Mouse (Mus musculus) layer of hippocampus, adult 9-11 months (tissue): ENCODE results near the gene Hist1h2ag.
A peak's percentile ranks its signal among the peaks of the same experiment; 100 is the strongest.

Experiments used
- DNase-seq: peaks from one replicate; pipeline ENCODE4 v3.0.0; 2022

Hist1h2ag gene

DNA sequence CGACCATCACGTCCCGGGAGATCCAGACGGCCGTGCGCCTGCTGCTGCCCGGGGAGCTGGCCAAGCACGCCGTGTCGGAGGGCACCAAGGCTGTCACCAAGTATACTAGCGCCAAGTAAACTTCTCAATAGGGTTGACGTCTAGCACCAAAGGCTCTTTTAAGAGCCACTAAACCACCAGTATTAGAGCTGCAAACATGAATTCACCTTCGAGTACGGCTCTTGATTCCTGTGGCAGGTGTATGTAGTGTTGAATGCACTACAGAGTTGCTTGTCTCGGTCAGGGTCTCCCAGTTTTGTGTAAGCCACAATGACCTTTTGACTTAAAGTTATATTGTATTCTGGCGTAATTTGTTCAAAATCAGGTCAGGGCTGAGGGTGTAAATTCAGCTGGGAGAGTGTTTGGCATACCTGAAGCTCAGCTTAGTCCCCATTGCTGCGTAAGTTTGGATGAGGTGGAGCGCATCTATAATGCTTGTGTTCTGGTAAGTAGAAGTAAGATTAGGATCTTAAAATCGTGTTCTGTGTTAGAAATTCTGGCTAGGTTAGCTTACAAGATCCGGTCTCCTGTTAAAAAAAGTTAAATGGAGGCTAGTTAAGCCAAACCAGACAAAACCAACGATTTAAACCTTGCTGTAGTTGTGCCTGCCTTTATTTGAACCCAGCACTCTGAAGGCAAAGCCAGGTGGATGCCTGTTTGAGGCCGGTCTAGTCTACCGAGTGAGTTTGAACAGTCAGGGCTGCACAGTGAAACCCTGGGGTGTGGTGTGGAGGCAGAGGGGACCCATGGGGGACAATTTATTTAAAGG is 6.4 kb downstream of the Hist1h2ag start:
- no peak for DNase-seq

DNA sequence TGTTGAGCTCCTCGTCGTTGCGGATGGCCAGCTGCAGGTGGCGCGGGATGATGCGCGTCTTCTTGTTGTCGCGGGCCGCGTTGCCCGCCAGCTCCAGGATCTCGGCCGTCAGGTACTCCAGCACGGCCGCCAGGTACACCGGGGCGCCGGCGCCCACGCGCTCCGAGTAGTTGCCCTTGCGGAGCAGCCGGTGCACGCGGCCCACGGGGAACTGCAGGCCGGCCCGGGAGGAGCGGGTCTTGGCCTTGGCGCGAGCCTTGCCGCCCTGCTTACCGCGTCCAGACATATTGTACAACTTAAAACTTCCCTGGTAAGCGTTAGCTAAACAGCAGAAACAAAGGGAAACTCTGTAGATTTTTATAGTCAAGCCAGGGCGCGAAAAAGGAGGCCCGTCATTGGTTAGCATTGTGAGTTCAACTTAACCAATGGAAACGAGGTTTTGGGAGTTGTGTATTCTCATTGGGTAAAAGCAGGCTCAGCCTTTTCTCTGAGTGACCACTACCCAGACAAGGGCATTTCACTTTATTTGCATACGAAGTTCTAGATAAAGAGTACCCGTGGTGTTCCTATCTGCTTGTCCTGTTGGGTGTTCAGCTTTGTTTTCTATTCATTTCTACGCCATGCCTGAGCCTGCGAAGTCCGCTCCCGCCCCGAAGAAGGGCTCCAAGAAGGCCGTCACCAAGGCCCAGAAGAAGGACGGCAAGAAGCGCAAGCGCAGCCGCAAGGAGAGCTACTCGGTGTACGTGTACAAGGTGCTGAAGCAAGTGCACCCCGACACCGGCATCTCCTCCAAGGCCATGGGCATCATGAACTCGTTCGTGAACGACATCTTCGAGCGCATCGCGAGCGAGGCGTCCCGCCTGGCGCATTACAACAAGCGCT is 7.2 kb downstream of the Hist1h2ag start, which contains the start of the genes Hist1h2ah and Hist1h2bk:
Hist1h2ah (minus strand) TSS at position 302 of the 882 bp plus-strand sequence.
Hist1h2bk (plus strand) TSS at position 604 of the 882 bp plus-strand sequence.
- peak; percentile 93 for DNase-seq

DNA sequence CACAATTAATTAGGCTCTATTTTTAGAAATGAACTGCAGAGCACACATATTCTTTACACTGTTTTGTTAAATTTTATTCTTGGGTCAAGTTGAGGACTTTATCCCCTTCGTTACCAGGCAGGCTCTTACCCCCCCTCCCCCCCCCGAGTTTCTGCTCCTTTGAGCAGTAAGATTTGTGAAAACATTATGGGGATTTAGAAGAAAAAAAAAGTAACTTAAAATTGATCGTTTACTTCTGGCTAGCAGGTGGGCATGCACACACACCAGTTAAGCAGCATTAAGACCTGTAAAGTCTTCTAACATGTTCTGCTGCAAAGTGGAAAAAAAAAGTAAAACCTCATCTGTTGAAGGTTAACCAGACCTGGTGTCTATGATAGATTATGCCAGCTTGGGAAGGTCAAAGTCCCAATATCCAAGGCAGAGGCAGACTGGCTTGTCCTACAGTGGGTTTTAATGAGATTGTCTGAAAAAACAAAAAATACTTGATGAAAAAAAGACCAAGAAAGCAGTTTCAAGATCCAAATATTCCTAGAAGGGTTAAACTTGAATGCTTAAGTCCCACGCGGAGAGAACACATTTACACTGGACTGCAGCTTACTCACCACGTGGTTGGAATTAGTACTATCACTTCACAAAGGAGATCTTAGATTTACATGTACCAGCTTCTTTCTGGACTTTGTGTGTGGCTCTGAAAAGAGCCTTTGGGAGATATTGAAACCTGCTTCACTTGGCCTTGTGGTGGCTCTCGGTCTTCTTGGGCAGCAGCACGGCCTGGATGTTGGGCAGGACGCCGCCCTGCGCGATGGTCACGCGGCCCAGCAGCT is 8.1 kb downstream of the Hist1h2ag start:
- DNase-seq: no peak

DNA sequence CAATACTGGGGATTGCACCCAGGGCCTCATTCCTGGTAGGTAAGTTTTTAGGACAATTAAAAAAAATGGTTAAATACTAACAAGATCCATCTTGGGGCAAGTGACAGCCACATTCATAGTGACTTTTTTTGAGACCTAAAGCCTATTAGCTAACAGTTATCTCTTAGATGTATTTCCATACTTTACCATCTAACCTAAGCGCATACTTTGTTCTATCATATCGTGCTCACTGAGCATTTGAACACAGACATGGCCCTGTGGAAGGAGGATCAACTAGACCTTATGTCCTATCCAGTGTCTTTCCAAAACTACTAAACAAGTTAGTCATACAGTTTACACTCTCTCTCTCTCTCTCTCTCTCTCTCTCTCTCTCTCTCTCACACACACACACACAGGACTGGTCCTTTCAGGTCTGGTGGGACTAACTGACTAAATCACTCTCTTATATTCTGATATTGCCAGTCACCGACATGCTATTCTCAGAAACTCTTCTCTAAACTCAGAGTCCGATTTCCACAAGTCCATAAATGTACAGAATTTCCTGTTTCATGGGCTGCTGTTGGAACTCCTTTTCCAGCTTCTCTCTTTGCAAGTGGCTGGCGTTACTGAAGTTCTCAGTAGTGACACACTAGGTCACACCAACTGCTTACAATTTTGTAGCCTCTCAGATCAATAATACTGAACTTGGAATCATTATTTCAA is 8.9 kb downstream of the Hist1h2ag start:
- no peak for DNase-seq

DNA sequence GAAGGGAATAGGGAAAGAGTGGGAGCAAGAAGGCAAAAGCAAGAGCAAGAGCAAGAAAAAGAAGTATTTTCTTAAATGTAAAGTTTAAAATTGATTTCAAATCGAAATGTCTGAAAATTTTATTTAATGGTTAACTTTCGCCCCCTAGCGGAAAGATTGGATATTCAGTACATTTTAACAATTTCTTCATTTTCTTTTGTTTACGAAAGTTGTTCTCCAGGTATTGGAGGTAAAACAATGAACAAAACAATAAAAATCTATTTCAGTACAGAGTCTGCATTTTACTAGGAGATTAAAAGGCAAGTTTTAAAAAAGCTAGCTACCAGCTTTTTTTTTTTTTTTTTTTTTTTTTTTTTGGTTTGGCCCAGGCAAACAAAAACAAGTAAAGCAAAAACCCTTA is 12.3 kb downstream of the Hist1h2ag start:
- DNase-seq: no peak

DNA sequence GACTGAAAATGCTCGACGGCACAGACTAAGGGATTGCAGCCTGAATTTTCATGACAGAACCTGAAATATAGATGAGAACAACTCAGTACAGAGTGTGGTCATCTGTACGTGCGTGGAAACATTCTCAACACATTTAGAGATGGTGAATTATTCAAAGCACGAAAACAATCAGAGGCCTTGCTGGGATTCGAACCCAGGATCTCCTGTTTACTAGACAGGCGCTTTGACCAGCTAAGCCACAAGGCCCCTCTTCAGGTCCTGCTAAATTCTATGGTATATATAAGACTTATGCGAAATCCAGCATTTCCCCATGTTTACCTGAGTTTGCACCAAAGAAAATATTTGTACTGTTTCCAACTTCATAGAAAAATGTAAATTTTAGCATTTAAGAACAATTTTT is 12.8 kb downstream of the Hist1h2ag start:
- no peak for DNase-seq

DNA sequence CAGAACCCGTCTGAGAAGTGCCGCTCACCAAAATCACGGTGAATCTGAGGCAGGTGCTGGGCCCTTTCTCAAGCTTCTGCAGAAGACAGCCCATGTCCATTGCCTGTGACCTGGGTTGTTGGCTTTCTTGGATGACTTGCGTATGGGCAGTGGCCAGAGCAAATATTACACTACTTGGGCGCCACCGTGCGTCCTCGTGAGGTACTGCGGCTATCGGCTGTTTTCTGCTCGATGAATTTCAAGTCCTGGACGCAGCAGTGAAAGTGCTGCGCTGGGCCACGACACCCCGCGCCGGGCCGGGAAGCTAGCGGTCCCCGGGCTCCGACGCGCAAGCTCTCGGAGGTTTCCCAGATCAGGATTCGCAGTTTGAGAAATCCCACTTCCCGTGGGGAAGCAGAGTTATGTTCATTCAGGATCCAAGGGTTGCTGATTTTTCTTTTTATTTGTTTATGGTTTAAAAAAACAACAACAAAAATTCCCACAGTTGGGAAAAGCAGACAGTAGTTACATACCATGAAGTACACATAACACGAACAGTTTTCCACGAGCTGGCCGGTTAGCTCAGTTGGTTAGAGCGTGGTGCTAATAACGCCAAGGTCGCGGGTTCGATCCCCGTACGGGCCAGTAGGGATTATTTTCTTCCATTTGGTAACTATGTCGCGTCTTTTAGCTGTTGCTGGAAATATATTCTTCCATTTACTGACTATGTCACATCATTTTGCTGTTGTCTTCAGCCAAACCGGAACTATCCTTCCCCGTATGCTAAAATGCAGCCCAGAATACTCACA is 13.9 kb downstream of the Hist1h2ag start:
- DNase-seq: peak; percentile 90

DNA sequence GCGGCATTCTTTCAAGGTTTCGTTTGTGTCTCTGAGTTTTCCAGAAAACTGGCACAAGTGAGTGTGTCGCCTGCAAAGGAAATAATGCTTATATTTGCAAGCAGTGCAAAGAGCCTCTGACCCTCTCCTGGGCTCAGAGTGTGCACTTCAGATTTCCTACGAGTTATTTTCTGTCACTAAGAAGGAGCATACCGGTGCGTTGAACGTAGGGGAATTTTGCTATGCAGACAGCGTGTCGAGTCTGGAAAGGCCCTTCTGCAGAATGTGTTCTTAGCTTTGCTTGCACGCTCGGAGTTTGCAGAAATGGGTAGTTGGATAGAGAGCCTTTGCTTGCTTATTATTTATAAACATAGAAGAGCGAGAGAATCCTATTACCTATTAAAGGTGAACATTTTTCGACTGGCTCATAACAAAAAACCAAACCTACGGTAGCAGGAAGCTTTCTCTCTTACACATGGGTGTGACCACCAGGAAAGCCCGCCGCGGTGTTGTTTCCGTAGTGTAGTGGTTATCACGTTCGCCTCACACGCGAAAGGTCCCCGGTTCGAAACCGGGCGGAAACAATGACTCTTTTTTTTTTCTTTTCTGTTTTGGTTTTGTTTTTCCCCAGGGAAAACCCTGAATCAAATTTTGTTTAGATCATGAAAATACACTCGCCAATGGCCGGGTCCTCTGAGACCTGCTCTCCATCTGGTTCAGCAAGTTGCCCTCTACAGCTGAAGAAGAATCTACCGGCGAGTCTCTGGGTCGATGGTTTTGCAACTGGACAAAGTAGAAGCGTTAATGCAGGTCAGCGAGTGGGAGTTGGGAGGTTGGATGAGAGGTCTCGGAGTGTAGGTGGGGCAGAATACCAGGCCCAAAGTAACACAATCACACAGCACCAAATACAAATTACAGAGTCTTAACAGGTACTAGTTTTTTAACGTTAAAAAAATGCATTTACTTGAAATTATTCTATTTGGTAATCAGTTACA is 16.4 kb downstream of the Hist1h2ag start:
- DNase-seq: peak; percentile 54

DNA sequence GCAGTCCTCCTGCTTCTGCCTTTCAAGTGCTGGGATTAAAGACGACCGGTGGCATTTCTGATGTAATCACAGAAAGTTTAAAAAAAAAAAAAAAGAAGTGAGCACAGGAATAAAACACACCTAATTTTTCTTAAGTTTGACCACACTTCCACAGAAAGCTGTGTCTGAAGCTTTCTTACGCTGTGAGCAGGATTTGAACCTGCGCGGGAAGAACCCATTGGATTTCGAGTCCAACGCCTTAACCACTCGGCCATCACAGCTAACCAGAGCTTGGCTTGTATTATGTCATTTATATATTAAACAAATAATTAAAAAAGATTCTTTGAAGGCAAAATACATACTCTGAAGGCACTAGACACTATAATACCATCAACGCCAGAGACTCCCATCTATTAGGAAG is 20.5 kb downstream of the Hist1h2ag start:
- DNase-seq: peak; percentile 44

DNA sequence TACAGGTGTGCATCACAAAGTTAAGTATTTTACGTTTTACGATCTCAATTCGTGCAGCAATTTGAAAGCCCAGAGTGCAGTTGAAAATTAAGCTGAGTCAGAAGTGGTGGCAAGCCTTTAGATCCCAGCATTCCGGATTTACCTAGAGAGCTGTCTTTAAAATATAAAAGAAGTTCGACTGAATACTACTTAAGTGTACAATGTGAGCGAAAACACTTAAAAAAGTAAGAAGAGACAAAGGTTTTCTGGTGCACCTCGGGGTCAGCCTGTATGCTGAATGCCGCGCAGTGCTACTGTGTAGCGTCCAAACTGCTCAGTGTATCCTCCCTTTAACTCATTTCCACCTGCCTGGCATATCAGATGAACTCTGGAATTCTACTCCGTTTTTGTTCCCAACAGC is 21.2 kb downstream of the Hist1h2ag start:
- no peak for DNase-seq

DNA sequence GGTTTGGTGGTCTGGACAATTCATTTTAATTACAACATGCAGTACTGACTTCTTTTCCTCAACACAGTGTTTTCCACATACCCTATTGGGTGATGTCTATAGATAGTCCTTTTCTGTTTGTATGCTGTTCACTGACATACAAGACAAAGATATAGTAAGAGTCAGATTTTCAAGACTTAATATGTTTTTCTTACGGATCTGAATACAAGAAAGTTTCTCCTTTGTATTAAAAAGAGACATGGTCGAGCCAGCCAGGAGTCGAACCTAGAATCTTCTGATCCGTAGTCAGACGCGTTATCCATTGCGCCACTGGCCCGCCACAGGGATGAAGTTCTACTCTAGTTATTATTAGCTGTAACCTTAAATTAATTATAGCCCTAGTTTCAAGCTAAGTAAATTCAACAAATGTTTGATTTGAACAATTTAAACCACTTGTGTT is 21.8 kb downstream of the Hist1h2ag start:
- DNase-seq: no peak

DNA sequence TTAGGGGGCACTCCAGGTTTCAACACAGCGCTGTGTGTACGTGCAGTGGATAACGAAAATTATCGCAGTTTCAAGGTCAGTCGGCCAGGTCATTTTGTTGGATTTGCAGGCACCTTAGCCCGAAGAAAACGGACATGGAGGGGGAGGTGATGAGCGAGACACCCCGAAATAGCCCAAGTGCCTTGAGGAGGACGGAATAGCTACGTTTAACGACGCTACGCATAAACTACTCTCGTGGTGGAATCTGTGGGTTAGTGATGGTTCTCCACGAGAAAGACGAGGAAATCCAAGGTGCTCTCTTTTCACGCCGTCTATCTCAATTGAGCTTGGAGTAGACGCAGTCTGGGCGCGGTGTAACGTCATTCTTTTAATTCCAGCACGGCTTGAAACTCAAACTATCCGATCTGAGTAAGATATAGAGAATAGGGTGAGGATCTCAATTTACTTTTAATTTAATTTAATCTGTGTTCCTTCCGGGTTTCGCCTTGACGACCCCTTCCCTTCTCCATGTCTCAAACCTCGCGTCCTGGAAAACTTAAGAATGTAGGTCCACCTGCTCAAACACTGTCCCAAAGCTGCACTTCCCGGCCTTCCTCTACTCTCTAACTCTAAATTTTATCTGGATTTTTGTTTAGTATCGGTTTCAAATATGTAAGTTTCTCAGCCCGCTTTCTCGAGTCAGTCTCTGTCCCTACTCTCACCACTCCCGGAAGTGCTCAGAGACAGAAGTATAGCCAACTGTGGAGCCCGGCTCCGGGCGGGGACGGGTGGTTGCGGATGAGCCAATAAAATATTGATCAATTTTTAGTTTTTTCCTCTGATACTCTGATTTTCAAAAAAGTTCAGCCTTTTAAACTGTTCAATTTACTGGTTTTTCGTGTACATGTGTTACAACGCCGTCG is 22.6 kb downstream of the Hist1h2ag start:
- no peak for DNase-seq

DNA sequence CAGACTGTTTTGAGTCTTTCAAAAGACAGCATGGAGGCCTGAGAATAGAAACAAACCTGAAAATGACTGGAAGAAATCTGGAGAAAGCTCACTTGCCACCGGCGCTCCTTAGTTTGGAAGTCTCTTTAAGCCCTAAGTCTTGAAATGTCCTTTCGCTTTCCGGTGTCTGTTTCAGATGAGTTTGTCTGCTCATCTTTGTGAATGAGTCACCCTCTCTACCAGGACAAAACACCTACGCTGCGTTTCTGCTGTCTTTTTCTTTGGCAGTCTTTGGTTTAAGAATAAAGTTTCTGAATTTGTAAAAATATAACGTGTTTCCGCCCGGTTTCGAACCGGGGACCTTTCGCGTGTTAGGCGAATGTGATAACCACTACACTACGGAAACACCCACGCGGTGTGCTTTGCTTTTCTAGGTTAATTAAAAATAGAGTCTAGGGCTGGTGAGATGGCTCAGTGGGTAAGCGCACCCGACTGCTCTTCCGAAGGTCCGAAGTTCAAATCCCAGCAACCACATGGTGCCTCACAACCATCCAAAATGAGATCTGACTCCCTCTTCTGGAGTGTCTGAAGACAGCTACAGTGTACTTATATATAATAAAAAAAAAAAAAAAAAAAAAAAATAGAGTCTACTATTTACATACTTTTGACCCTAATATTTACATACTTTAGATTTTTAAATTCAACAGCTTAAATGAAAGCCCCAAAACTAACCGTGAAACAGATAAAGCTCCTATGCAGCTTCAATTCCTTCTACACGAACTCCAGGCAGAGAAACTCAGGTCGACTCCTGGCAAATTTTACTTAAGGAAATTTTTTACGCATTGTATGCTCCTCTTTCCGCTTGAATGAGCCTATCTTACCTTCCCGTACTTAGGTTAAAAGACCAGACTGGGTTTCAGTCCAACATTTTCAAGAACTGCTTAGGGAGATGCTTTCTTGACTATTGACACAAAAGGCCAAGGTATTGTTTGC is 27.0 kb downstream of the Hist1h2ag start:
- DNase-seq: peak; percentile 65

DNA sequence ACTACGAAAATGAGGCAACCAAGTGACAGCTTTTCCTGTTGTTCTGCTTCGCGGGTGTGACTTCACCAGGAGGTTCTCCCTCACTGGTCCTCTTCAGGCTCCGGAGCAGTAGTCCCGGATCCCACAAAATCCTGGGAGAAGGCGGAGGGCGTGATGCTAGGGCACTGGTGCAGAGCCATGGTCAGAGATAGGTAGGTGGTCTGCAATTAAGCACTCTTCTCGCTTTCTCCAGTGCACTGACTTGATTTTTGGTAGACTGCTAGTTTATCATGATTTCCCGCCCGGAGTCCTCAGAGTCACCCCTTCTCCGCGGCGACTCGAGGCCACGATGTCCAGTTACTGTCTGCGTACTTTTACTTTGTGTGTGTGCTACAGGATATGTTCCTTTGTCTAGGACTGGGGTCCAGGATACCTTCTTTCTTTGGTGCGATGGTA is 28.3 kb downstream of the Hist1h2ag start:
- no peak for DNase-seq

DNA sequence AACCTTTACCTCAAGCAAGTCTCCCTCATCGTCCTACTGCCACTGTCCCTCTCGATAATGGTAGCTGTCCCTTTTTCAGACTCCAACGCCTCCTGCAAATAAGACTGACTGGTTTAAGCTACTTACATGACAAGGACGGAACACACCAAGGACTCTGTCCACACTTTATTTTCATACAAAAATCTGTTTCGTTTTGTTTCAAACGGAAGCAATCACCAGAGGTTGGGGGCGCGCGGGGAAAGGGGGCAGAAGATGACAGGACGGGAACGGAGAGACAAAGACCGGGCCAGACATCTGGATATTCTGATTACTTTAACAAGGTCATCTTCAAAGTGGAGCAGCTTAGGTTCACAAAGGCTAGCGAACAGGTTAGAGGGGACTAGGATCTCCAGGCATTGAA is 29.0 kb downstream of the Hist1h2ag start:
- DNase-seq: no peak

DNA sequence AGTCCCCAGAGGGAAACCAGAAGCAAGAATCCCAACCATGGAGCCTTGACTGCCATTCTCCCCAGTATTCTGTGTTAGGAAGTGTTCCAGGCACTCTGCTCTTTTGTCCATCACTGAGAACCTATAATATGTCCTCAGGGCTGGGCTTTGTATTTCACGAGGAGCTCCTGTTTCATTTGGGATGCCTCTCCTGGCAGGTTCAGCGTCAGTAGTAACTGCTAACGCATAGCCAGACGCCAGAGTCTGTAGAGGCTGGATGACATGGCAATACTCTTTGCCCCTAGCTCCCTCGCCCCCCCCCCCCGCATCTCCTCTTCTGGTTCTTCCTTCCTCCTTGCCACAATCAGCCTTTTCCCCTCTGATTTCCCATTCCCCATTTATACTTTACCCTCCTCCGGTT is 33.1 kb downstream of the Hist1h2ag start, which contains the start of gene Prss16:
Prss16 (minus strand) TSS at position 101 of the 400 bp plus-strand sequence.
- no peak for DNase-seq

DNA sequence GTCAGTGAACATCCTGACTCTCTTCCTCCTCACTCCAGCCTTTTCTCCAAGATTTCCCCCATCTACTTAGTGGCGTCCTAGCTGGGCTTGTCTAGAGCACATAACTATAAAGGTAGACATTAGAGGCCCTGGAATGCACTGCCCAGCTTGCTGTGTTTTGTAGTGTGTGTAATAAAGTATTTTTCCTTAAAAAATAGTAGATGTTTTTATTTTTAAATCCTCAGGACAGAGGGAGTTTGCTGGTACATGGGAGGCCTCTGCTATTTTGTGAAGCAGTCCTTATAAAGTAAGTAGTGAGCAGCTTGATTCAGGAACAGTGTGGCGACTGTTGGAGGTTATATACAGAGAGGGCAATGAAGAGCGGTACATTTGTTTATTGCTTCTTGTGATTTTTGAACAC is 34.0 kb downstream of the Hist1h2ag start:
- DNase-seq: no peak

DNA sequence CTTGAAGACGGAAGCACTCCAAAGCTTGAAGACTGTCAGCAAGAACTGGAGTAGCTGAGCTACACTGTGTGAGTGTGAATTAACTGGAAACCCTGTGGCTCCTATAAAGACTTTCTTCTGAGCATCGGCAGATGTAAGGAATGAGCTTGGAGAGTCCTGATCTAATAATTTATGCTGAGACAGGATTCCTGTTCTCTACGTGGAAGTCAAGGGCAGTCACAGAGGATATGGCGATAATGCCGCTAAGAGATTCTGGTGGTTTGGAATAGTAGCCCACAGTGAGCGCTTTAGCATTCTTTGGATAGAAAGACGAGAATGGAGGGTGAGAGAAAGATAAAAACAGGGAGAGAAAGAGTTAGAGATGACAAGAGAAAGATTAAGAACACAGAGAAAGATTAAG is 34.9 kb downstream of the Hist1h2ag start:
- no peak for DNase-seq
